In genomic region chr2:64878275-64878674, GRCm38 (mm10) we compare ENCODE assay signal across 24 mouse cellular contexts.
"Had no signal": no experiment of that assay in that cellular context is flagged by ENCODE, and none has a peak within 500 bp of the region (broad histone marks: within the 10 kb centered on the region; RNA-seq: fewer than 3 reads in every experiment).

No protein-coding gene starts in this region.

- H3K4me2 ChIP-seq: heart, embryonic 12.5 days; hindbrain, embryonic 14.5 days; intestine, embryonic 15.5 days; limb, embryonic 12.5 days had no signal

- DNase-seq: gastrocnemius, adult 2 months; gastrocnemius, postnatal 10 days; gastrocnemius, postnatal 25 days; heart, adult 18-20 months; heart, postnatal 10 days; heart, postnatal 4 days; kidney, adult 18-20 months; kidney, adult 8-10 months; kidney, postnatal 10 days; kidney, postnatal 25 days; kidney, postnatal 4 days; liver had no signal

- H3K27me3 ChIP-seq: heart, embryonic 12.5 days; intestine, embryonic 15.5 days; limb, embryonic 12.5 days had no signal

- H3K27ac ChIP-seq: gastrocnemius, adult 2 months; heart, embryonic 10.5 days; hindbrain, embryonic 10.5 days; hindbrain, embryonic 14.5 days; intestine, embryonic 15.5 days; layer of hippocampus, adult 2 months; left cerebral cortex, adult 2 months; limb, embryonic 10.5 days; limb, embryonic 12.5 days had no signal

- H3K9me3 ChIP-seq: heart, embryonic 10.5 days; heart, embryonic 12.5 days; hindbrain, embryonic 10.5 days; intestine, embryonic 15.5 days; limb, embryonic 10.5 days; limb, embryonic 12.5 days had no signal

- ATAC-seq: hindbrain, embryonic 16.5 days; inflammation-experienced regulatory T-cells, adult 6 months; intestine, embryonic 15.5 days; intestine, postnatal 0 days had no signal

- H3K36me3 ChIP-seq: heart, embryonic 10.5 days; heart, embryonic 12.5 days; hindbrain, embryonic 10.5 days; intestine, embryonic 15.5 days; limb, embryonic 10.5 days; limb, embryonic 12.5 days had no signal

- H3K9ac ChIP-seq: heart, embryonic 12.5 days; hindbrain, embryonic 14.5 days; intestine, embryonic 15.5 days; limb, embryonic 12.5 days had no signal

- H3K4me3 ChIP-seq: gastrocnemius, adult 2 months; heart, embryonic 10.5 days; heart, embryonic 12.5 days; hindbrain, embryonic 10.5 days; intestine, embryonic 15.5 days; layer of hippocampus, adult 2 months; left cerebral cortex, adult 2 months; limb, embryonic 10.5 days; limb, embryonic 12.5 days had no signal

- H3K4me1 ChIP-seq: heart, embryonic 10.5 days; heart, embryonic 12.5 days; hindbrain, embryonic 10.5 days; intestine, embryonic 15.5 days; limb, embryonic 10.5 days; limb, embryonic 12.5 days had no signal
